Mouse (Mus musculus) cerebellum, adult 2 months (tissue): ENCODE results near the gene Gtpbp3. TPM values are rescaled to one million over a fixed set of nuclear protein-coding genes. Genes with fewer than 3 reads are reported as not detected.
A peak's percentile ranks its signal among the peaks of the same experiment; 100 is the strongest.

ENCODE experiments used
- DNase-seq, 2 experiments: peaks; one replicate each; pipeline ENCODE4 v3.0.0; 2021
- H3K27ac ChIP-seq: fragments of 200-500 bp; 2 replicates; pipeline ENCODE4 v1.5.1; 2012; ENCODE audit warnings: low read length, control low read depth, inconsistent platforms; ENCODE audit not compliant: insufficient read depth
- H3K27me3 ChIP-seq: fragments of 200-500 bp; 2 replicates; pipeline ENCODE4 v1.6.1; 2012; ENCODE audit warnings: inconsistent platforms, mild to moderate bottlenecking, low read length, moderate library complexity; ENCODE audit not compliant: control insufficient read depth, insufficient read depth
- H3K4me1 ChIP-seq: fragments of 200-500 bp; 2 replicates; pipeline ENCODE4 v1.6.1; 2011; ENCODE audit warnings: low read length; ENCODE audit not compliant: control insufficient read depth, insufficient read depth
- H3K4me3 ChIP-seq: fragments of 200-500 bp; replicated peaks from 2 replicates; pipeline ENCODE3; 2011; ENCODE audit warnings: mild to moderate bottlenecking, low read depth, low read length, control low read depth; ENCODE audit not compliant: insufficient read depth
- CTCF ChIP-seq: fragments of 200-500 bp; IDR thresholded peaks from 2 replicates; pipeline ENCODE4 v1.5.1; 2011; ENCODE audit warnings: low read depth, mild to moderate bottlenecking, control low read depth, low read length, moderate library complexity, borderline replicate concordance; ENCODE audit not compliant: insufficient read depth
- POLR2A ChIP-seq: fragments of 200-500 bp; IDR thresholded peaks from 2 replicates; pipeline ENCODE4 v1.6.1; 2011; ENCODE audit warnings: low read length, control low read depth, borderline replicate concordance; ENCODE audit not compliant: insufficient read depth
- WGBS: fragments of 180-500 bp; shearing (Covaris S2); methylation state at CpG from one replicate; pipeline ENCODE4 v1.1.7; 2018; 5-methylcytosine and 5-hydroxymethylcytosine counted together
- polyA plus RNA-seq: library from polyadenylated mRNA; depleted of rRNA; stranded (reverse); fragments of >200 nt; gene quantifications from 2 replicates; pipeline ENCODE4 v1.2.3, GENCODE M21; 2012

Gtpbp3 gene
- polyA plus RNA-seq, 1 experiment = 34.7 TPM

DNA sequence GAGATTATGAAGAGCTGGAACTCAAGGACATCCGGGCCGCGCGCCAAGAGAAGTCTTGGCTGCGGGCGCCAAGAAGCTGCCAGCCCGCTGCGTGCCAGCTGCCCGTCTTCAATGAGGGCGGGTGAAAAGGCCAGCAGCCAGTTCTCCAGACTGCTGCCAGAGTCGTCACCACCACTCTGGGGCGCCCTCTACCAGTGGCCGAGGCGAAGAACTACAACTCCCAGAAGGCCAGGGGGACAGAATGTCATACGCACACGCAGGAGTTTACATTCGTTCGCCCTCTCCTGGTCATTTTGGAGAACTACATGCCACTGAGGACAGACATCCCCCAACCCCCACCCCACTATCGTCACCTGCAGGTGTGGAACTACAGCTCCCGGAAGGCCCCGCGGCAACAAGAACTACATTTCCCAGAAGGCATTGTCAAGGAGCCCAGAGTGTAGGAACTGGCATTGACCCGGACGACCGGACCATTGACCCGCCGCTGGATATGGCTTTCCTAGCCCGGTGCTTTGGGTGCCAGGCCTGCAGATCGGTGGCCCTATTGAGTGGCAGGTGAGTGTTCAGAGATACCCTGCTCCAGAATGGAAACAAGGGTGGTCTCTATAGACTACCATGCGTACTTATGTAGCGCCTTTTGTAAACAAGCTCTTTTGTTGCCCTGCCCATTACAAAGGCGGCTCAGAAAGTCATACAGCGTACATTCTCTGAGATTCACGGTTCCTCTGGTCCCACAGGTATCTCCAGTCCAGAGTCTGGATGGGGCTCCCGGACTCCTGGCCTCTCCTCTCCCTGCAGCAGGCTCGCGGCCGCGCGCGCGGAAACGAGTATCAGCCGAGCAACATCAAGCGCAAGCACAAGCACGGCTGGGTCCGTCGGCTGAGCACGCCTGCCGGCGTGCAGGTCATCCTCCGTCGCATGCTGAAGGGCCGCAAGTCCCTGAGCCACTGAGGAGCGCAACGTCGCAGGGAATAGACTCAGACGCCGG lies 23.1 kb upstream of the Gtpbp3 start, which contains the start of gene Mrpl34:
Gene Mrpl34 (plus strand): TSS at position 447 of the 988 bp plus-strand sequence.
- Histone ChIP-seq H3K27me3 (no peaks in the 10 kb centered on the region), H3K27ac (peak within 1 kb of the TSS; percentile 77), H3K4me3 (peak within 1 kb of the TSS; percentile 89), H3K4me1 (peaks cover 17% of the 10 kb centered on the region)
- WGBS = 1% methylated on average over 59 of the region's 59 CpGs
- peak; percentile 100 for DNase-seq
- TF ChIP-seq POLR2A = peak; percentile 75; the same call in 1 of the 2 replicates
- TF ChIP-seq CTCF = peak; percentile 90

DNA sequence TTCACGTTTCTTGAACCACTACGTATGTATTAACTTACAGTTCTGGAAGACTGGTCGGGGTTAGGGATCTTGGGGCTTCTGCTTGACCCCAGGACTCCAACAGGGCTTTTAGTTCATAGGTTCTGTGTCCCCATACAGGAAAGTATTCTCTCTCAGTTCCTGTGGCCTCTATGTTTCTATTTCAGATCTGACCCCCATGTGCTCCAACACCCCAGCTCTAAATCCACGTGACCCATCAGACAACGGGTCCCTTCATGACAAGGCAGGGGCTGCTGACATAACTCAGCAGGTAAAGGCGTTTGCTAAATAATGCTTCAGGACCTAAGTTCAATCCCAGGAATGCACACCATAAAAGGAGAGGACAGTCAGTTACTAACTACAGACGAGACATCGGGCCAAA lies 22.2 kb upstream of the Gtpbp3 start:
- TF ChIP-seq POLR2A = no peak
- TF ChIP-seq CTCF = no peak
- peaks cover 24% of the 10 kb centered on the region for H3K4me1 ChIP-seq
- WGBS = 80% methylated on average over 8 of the region's 8 CpGs
- H3K27ac ChIP-seq = no peak overlapping the region
- no peaks in the 10 kb centered on the region for H3K27me3 ChIP-seq
- H3K4me3 ChIP-seq = no peak overlapping the region
- DNase-seq = peak; percentile 16 to 17

- DNase-seq = peak; percentile 23 to 29
- Histone ChIP-seq H3K27me3 (no peaks in the 10 kb centered on the region), H3K27ac (no peak overlapping the region), H3K4me1 (peaks cover 23% of the 10 kb centered on the region), H3K4me3 (no peak overlapping the region)
- no peak for TF ChIP-seq POLR2A
- no peak for TF ChIP-seq CTCF
- 96% methylated on average over 5 of the region's 5 CpGs for WGBS
Measured at GRCm38 (mm10) chr8:71466198-71466597, 21.7 kb upstream of the Gtpbp3 start.

DNA sequence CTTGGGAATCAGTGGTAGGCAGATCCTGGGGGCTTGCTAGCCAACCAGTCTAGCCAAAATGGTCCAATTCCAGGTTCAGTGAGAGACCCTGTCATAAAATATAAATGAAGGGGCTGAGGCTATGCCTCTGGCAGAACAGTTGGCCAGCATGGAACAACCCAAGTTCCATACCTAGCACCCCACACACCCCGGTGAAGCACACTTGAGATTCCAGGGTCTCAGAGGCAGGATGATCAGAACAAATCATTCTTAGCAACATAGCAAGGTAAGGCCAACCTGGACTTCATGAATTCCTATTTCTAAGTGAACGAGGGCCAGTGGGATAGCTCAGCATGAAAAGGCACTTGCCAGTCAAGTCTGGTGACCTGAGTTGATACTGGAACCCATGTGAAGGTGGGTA lies 20.7 kb upstream of the Gtpbp3 start:
- H3K27me3 ChIP-seq = no peaks in the 10 kb centered on the region

DNA sequence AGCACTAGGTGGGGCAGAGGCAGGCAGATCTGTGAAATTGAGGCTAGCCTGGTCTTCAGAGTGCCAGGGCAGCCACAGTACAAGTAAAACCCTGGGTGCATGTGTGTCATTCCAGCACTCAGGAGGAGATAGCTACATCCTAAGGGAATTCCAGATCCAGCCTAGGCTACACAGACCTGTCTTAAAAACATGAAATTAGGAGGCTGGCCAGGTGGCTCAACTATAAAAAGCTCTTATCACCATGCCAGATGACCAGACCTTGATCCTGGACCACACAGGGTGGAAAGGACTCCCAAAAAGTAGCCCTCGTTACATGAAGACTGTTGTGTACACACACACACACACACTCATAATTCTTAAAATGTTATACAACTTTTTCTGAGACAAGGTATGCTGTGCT lies 19.9 kb upstream of the Gtpbp3 start:
- 82% methylated on average over 1 of the region's 1 CpGs for WGBS
- Histone ChIP-seq H3K4me1 (peaks cover 18% of the 10 kb centered on the region), H3K27ac (no peak overlapping the region), H3K4me3 (no peak overlapping the region), H3K27me3 (no peaks in the 10 kb centered on the region)
- peak; percentile 17 to 20 for DNase-seq
- TF ChIP-seq POLR2A (no peak), CTCF (no peak)

More for the DNA sequence above, 20.7 kb upstream of the Gtpbp3 start:
- TF ChIP-seq POLR2A = no peak
- WGBS = 91% methylated on average over 2 of the region's 2 CpGs
- Histone ChIP-seq H3K4me3 (no peak overlapping the region), H3K4me1 (peaks cover 19% of the 10 kb centered on the region), H3K27ac (no peak overlapping the region)
- DNase-seq = peak; percentile 8 to 10

- under 1% methylated on average over 47 of the region's 52 CpGs for WGBS
- H3K27ac ChIP-seq = peak within 1 kb of the TSS; percentile 41; the same call in 1 of the 2 replicates
- H3K27me3 ChIP-seq = no peaks in the 10 kb centered on the region
- DNase-seq = peak; percentile 97 to 99
- no peak for TF ChIP-seq CTCF
- peak; percentile 59 for TF ChIP-seq POLR2A
- H3K4me1 ChIP-seq = peaks cover 17% of the 10 kb centered on the region
- H3K4me3 ChIP-seq = peak within 1 kb of the TSS; percentile 90
Measured at GRCm38 (mm10) chr8:71468916-71469315, 19.0 kb upstream of the Gtpbp3 start, which contains the start of gene Dda1. TSS of gene Dda1 (plus strand) at chr8:71469199.

DNA sequence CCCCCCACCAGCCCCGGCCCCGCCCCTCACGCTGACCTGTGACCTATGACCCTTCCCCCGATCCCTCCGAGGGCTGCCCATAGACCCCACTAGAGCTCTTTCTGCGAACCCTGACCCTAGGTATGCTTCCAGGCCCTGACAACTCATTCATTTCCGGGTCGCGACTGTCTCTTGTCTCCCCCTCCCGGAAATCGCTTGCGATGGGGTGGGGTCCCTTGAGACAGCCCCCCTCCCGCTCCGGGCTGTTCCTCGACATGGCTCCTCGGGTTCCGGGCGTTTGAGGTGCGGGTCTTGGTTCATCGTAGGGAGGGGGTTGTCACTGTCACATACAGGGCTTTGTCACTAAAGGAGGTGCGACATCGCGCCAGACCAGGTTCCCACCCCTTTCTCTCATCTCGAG lies 18.5 kb upstream of the Gtpbp3 start:
- Histone ChIP-seq H3K4me3 (peak overlapping the region; percentile 90), H3K4me1 (peaks cover 15% of the 10 kb centered on the region), H3K27me3 (no peaks in the 10 kb centered on the region), H3K27ac (peak overlapping the region; percentile 41; the same call in 1 of the 2 replicates)
- WGBS = 1% methylated on average over 24 of the region's 24 CpGs
- DNase-seq = peak in 1 of 2 experiments; percentile 61
- TF ChIP-seq CTCF = no peak
- no peak for TF ChIP-seq POLR2A

- H3K4me3 ChIP-seq = peak overlapping the region; percentile 23
- H3K27me3 ChIP-seq = no peaks in the 10 kb centered on the region
- TF ChIP-seq CTCF (no peak), POLR2A (no peak)
- 65% methylated on average over 3 of the region's 3 CpGs for WGBS
- DNase-seq = peak; percentile 8 to 25
- H3K27ac ChIP-seq = no peak overlapping the region
- H3K4me1 ChIP-seq = peaks cover 18% of the 10 kb centered on the region
Measured at GRCm38 (mm10) chr8:71470146-71470912, 17.6 kb upstream of the Gtpbp3 start.
